Mouse (Mus musculus) hindlimb bud, embryonic 11.5 days (tissue): ENCODE measurements around the gene Alg14.

Source experiments
- DNase-seq: peaks from one replicate; pipeline ENCODE4 v3.0.0-alpha.2; 2012; ENCODE audit warnings: low read depth, low spot score; ENCODE audit errors: extremely low spot score

Alg14 gene

GRCm38 (mm10) chr3:121291560-121292258 lies at the start of gene Alg14:
Gene Alg14, plus strand, starts transcription at chr3:121291773.
- DNase-seq: peak; percentile 95

GRCm38 (mm10) chr3:121242111-121242936 lies 49.2 kb upstream of the Alg14 start:
- no peak for DNase-seq

- no peak for DNase-seq
Measured at GRCm38 (mm10) chr3:121242941-121243340, 48.6 kb upstream of the Alg14 start.

GRCm38 (mm10) chr3:121250048-121250447 lies 41.5 kb upstream of the Alg14 start:
- DNase-seq: no peak

- no peak for DNase-seq
Measured at GRCm38 (mm10) chr3:121250576-121251433, 40.8 kb upstream of the Alg14 start.

- DNase-seq: no peak
Measured at GRCm38 (mm10) chr3:121255501-121255900, 36.1 kb upstream of the Alg14 start.

GRCm38 (mm10) chr3:121256131-121256530 lies 35.4 kb upstream of the Alg14 start:
- no peak for DNase-seq

- no peak for DNase-seq
Measured at GRCm38 (mm10) chr3:121257418-121257817, 34.2 kb upstream of the Alg14 start.

GRCm38 (mm10) chr3:121258521-121259478 lies 32.8 kb upstream of the Alg14 start:
- no peak for DNase-seq

GRCm38 (mm10) chr3:121260041-121260440 lies 31.5 kb upstream of the Alg14 start:
- DNase-seq: no peak

- DNase-seq: no peak
Measured at GRCm38 (mm10) chr3:121260831-121261230, 30.7 kb upstream of the Alg14 start.

GRCm38 (mm10) chr3:121261251-121261650 lies 30.3 kb upstream of the Alg14 start:
- DNase-seq: no peak

- no peak for DNase-seq
Measured at GRCm38 (mm10) chr3:121261939-121262520, 29.5 kb upstream of the Alg14 start.

- DNase-seq: no peak
Measured at GRCm38 (mm10) chr3:121262521-121263204, 28.9 kb upstream of the Alg14 start.

- no peak for DNase-seq
Measured at GRCm38 (mm10) chr3:121263205-121263548, 28.4 kb upstream of the Alg14 start.

GRCm38 (mm10) chr3:121264242-121264641 lies 27.3 kb upstream of the Alg14 start:
- DNase-seq: no peak

- DNase-seq: no peak
Measured at GRCm38 (mm10) chr3:121267283-121267682, 24.3 kb upstream of the Alg14 start.

GRCm38 (mm10) chr3:121272577-121272976 lies 19.0 kb upstream of the Alg14 start:
- DNase-seq: no peak

GRCm38 (mm10) chr3:121274010-121274409 lies 17.6 kb upstream of the Alg14 start:
- DNase-seq: no peak
